Mouse (Mus musculus) lung, postnatal 36 days (tissue): Measurements from ENCODE around the gene Cnn3.
A peak's percentile ranks its signal among the peaks of the same experiment; 100 is the strongest.

Experiments
- DNase-seq: peaks from one replicate; pipeline ENCODE4 v3.0.0; 2022; ENCODE audit warnings: mixed read lengths

Gene Cnn3

GRCm38 (mm10) chr3:121418850-121419435 is 7.4 kb upstream of the Cnn3 start:
- no peak for DNase-seq

- no peak for DNase-seq
Observed at GRCm38 (mm10) chr3:121422405-121422804, 3.9 kb upstream of the Cnn3 start.

- peak; percentile 82 for DNase-seq
Observed at GRCm38 (mm10) chr3:121426621-121427519, 573 bp downstream of the Cnn3 start.

- peak; percentile 78 for DNase-seq
Observed at GRCm38 (mm10) chr3:121427520-121427908, 1.2 kb downstream of the Cnn3 start.

GRCm38 (mm10) chr3:121428230-121428629 is 1.9 kb downstream of the Cnn3 start:
- DNase-seq: peak; percentile 41

GRCm38 (mm10) chr3:121428696-121429259 is 2.5 kb downstream of the Cnn3 start:
- DNase-seq: no peak

- no peak for DNase-seq
Observed at GRCm38 (mm10) chr3:121429469-121429868, 3.2 kb downstream of the Cnn3 start.

- DNase-seq: no peak
Observed at GRCm38 (mm10) chr3:121430289-121430936, 4.1 kb downstream of the Cnn3 start.

- no peak for DNase-seq
Observed at GRCm38 (mm10) chr3:121433359-121433758, 7.1 kb downstream of the Cnn3 start.

GRCm38 (mm10) chr3:121433968-121434533 is 7.8 kb downstream of the Cnn3 start:
- no peak for DNase-seq

GRCm38 (mm10) chr3:121435296-121435695 is 9.0 kb downstream of the Cnn3 start:
- DNase-seq: no peak

- no peak for DNase-seq
Observed at GRCm38 (mm10) chr3:121437070-121437469, 10.8 kb downstream of the Cnn3 start.

- DNase-seq: no peak
Observed at GRCm38 (mm10) chr3:121437996-121438395, 11.7 kb downstream of the Cnn3 start.

- DNase-seq: peak; percentile 51
Observed at GRCm38 (mm10) chr3:121439623-121440161, 13.4 kb downstream of the Cnn3 start.

GRCm38 (mm10) chr3:121441504-121441903 is 15.2 kb downstream of the Cnn3 start:
- DNase-seq: no peak

GRCm38 (mm10) chr3:121442288-121442687 is 16.0 kb downstream of the Cnn3 start:
- peak; percentile 43 for DNase-seq

GRCm38 (mm10) chr3:121443861-121444271 is 17.6 kb downstream of the Cnn3 start:
- DNase-seq: no peak

- no peak for DNase-seq
Observed at GRCm38 (mm10) chr3:121444414-121444813, 18.1 kb downstream of the Cnn3 start.

GRCm38 (mm10) chr3:121446454-121446853 is 20.2 kb downstream of the Cnn3 start:
- peak; percentile 42 for DNase-seq

GRCm38 (mm10) chr3:121448029-121448468 is 21.8 kb downstream of the Cnn3 start:
- no peak for DNase-seq

- DNase-seq: no peak
Observed at GRCm38 (mm10) chr3:121448606-121449005, 22.3 kb downstream of the Cnn3 start.

GRCm38 (mm10) chr3:121449527-121449926 is 23.2 kb downstream of the Cnn3 start:
- DNase-seq: peak; percentile 63

GRCm38 (mm10) chr3:121451404-121451803 is 25.1 kb downstream of the Cnn3 start:
- DNase-seq: no peak
